Mouse (Mus musculus): ENCODE results near the gene Krt5. TPM values are rescaled to one million over a fixed set of nuclear protein-coding genes. Genes with fewer than 3 reads are reported as not detected.

Krt5 gene
- polyA plus RNA-seq, 1 experiment from 2014 or later, result 17.2 TPM

- no peaks in the 10 kb centered on the region for H3K36me3 ChIP-seq (ENCODE audit: control insufficient read depth, insufficient read depth)
- H3K4me1 ChIP-seq (ENCODE audit: control insufficient read depth, insufficient read depth, low read length), result no peaks in the 10 kb centered on the region
- H3K27me3 ChIP-seq (ENCODE audit: control insufficient read depth, insufficient read depth, low read length), result no peaks in the 10 kb centered on the region
- H3K4me2 ChIP-seq (ENCODE audit: low read depth, low read length), result no peak within 1 kb of the TSS
- WGBS, result 84% methylated on average over 2 of the region's 2 CpGs
- ATAC-seq (replicated peaks; ENCODE audit: extremely low read depth, insufficient read depth, low FRiP score), result no peak
- H3K9me3 ChIP-seq (replicated peaks; ENCODE audit: control insufficient read depth, low read length), result no peaks in the 10 kb centered on the region
- H3K4me3 ChIP-seq (ENCODE audit: low read length), result no peak within 1 kb of the TSS
- H3K27ac ChIP-seq (ENCODE audit: low read length), result no peak within 1 kb of the TSS
- H3K9ac ChIP-seq (ENCODE audit: low read length), result no peak within 1 kb of the TSS
These were observed 32.5 kb downstream of the Krt5 start, which contains the start of gene Krt6b for GRCm38 (mm10) chr15:101680187-101680586. Gene Krt6b (minus strand): TSS chr15:101680287.

GRCm38 (mm10) chr15:101675978-101676377, 36.7 kb downstream of the Krt5 start:
- no peaks in the 10 kb centered on the region for H3K27me3 ChIP-seq (ENCODE audit: control insufficient read depth, insufficient read depth, low read length)
- H3K27ac ChIP-seq (ENCODE audit: low read length), result no peak overlapping the region
- WGBS, result 63% methylated on average over 1 of the region's 1 CpGs
- H3K9me3 ChIP-seq (replicated peaks; ENCODE audit: control insufficient read depth, low read length), result no peaks in the 10 kb centered on the region
- H3K4me1 ChIP-seq (ENCODE audit: control insufficient read depth, insufficient read depth, low read length), result no peaks in the 10 kb centered on the region
- no peaks in the 10 kb centered on the region for H3K36me3 ChIP-seq (ENCODE audit: control insufficient read depth, insufficient read depth)
- H3K9ac ChIP-seq (ENCODE audit: low read length), result no peak overlapping the region
- ATAC-seq (replicated peaks; ENCODE audit: extremely low read depth, insufficient read depth, low FRiP score), result no peak
- H3K4me3 ChIP-seq (ENCODE audit: low read length), result no peak overlapping the region
- no peak overlapping the region for H3K4me2 ChIP-seq (ENCODE audit: low read depth, low read length)

Small RNA genes lying within 50 kb of the gene (microRNA-seq; reads per million reads assigned to microRNA genes)
- gene Gm44323 (not detected), gene Gm44342 (not detected), gene Gm44383 (not detected)

Other genes with a start within 250 kb of the Krt5 start
- not detected in 2 replicates for gene Krt81, start 249.1 kb downstream of the Krt5 start, polyA plus RNA-seq (2015; fragmentation: Nextera tagmentation; extraction: Ambion mirVana)
- gene Krt86, start 239.4 kb downstream of the Krt5 start, polyA plus RNA-seq (2015; fragmentation: Nextera tagmentation; extraction: Ambion mirVana), result not detected in 2 replicates
- 0.25 TPM in 1 of 2 replicates, not detected in the other for gene Krt83, start 221.4 kb downstream of the Krt5 start, polyA plus RNA-seq (2015; fragmentation: Nextera tagmentation; extraction: Ambion mirVana)
- gene Gm49425, start 195.6 kb downstream of the Krt5 start, polyA plus RNA-seq (2015; fragmentation: Nextera tagmentation; extraction: Ambion mirVana), result not detected in 2 replicates
- gene Krt84, start 180.1 kb downstream of the Krt5 start, polyA plus RNA-seq (2015; fragmentation: Nextera tagmentation; extraction: Ambion mirVana), result not detected in 2 replicates
- not detected in 2 replicates for gene Krt82, start 162.2 kb downstream of the Krt5 start, polyA plus RNA-seq (2015; fragmentation: Nextera tagmentation; extraction: Ambion mirVana)
- gene Krt90, start 149.9 kb downstream of the Krt5 start, polyA plus RNA-seq (2015; fragmentation: Nextera tagmentation; extraction: Ambion mirVana), result not detected in 2 replicates
- gene Krt75, start 139.0 kb downstream of the Krt5 start, polyA plus RNA-seq (2015; fragmentation: Nextera tagmentation; extraction: Ambion mirVana), result 0.17 and 0.19 TPM in 2 replicates
- not detected in 2 replicates for gene Gm5414, start 84.7 kb downstream of the Krt5 start, polyA plus RNA-seq (2015; fragmentation: Nextera tagmentation; extraction: Ambion mirVana)
- gene Gm5478, start 65.5 kb downstream of the Krt5 start, polyA plus RNA-seq (2015; fragmentation: Nextera tagmentation; extraction: Ambion mirVana), result not detected in 2 replicates
- 0.28 TPM in 1 of 2 replicates, not detected in the other for gene Krt6b, start 32.6 kb downstream of the Krt5 start, polyA plus RNA-seq (2015; fragmentation: Nextera tagmentation; extraction: Ambion mirVana)
- gene Krt6a, start 18.6 kb downstream of the Krt5 start, polyA plus RNA-seq (2015; fragmentation: Nextera tagmentation; extraction: Ambion mirVana), result 0.62 TPM in 2 replicates
- gene Krt71, start 30.2 kb upstream of the Krt5 start, polyA plus RNA-seq (2015; fragmentation: Nextera tagmentation; extraction: Ambion mirVana), result 0.07 TPM in 1 of 2 replicates, not detected in the other
- gene Krt72, start 73.6 kb upstream of the Krt5 start, polyA plus RNA-seq (2015; fragmentation: Nextera tagmentation; extraction: Ambion mirVana), result 0.21 TPM in 1 of 2 replicates, not detected in the other
- gene Krt73, start 89.4 kb upstream of the Krt5 start, polyA plus RNA-seq (2015; fragmentation: Nextera tagmentation; extraction: Ambion mirVana), result not detected in 2 replicates
- gene Krt2, start 105.3 kb upstream of the Krt5 start, polyA plus RNA-seq (2015; fragmentation: Nextera tagmentation; extraction: Ambion mirVana), result not detected in 2 replicates
- gene Krt1, start 137.9 kb upstream of the Krt5 start, polyA plus RNA-seq (2015; fragmentation: Nextera tagmentation; extraction: Ambion mirVana), result 0.11 and 0.25 TPM in 2 replicates
- 0.07 TPM in 2 replicates for gene Krt77, start 156.8 kb upstream of the Krt5 start, polyA plus RNA-seq (2015; fragmentation: Nextera tagmentation; extraction: Ambion mirVana)
- gene Krt76, start 180.0 kb upstream of the Krt5 start, polyA plus RNA-seq (2015; fragmentation: Nextera tagmentation; extraction: Ambion mirVana), result not detected in 2 replicates
- 1.4 and 6.0 TPM in 2 replicates for gene Krt4, start 211.8 kb upstream of the Krt5 start, polyA plus RNA-seq (2015; fragmentation: Nextera tagmentation; extraction: Ambion mirVana)
- gene Krt79, start 227.4 kb upstream of the Krt5 start, polyA plus RNA-seq (2015; fragmentation: Nextera tagmentation; extraction: Ambion mirVana), result 0.53 and 0.75 TPM in 2 replicates
- gene Krt78, start 241.4 kb upstream of the Krt5 start, polyA plus RNA-seq (2015; fragmentation: Nextera tagmentation; extraction: Ambion mirVana), result 0.14 TPM in 1 of 2 replicates, not detected in the other